Comparison of ENCODE assay signal across 7 mouse cellular contexts in genomic region chr5:24266344-24267295, GRCm38 (mm10).
DNase-seq lines count a peak whose midpoint lies in the region; ATAC-seq lines count a peak whose summit lies in the region.

No protein-coding gene starts in this region.

- peak overlapping the region; percentile 58 for H3K4me2 ChIP-seq in intestine, embryonic 16.5 days (ENCODE audit: low read depth, low read length)
- peak overlapping the region; percentile 29; the same call in 1 of the 2 replicates for H3K4me2 ChIP-seq in midbrain, embryonic 11.5 days

- ATAC-seq in intestine, embryonic 16.5 days, result peak; percentile 92
- ATAC-seq in midbrain, embryonic 11.5 days (ENCODE audit: low FRiP score), result peak; percentile 86

- peak overlapping the region; percentile 65 for H3K27ac ChIP-seq in intestine, embryonic 16.5 days (ENCODE audit: low read length)
- H3K27ac ChIP-seq in midbrain, embryonic 11.5 days (ENCODE audit: low read depth, low read length), result no peak overlapping the region

- peaks cover 16% of the 10 kb centered on the region for H3K4me1 ChIP-seq in intestine, embryonic 16.5 days (ENCODE audit: control insufficient read depth, insufficient read depth, low read length)
- H3K4me1 ChIP-seq in midbrain, embryonic 11.5 days (ENCODE audit: control insufficient read depth, insufficient read depth, low read length), result 0 out of 2 replicates have a peak, but pooled peaks cover 3% of the 10 kb centered on the region

- no peaks in the 10 kb centered on the region for H3K9me3 ChIP-seq in intestine, embryonic 16.5 days (ENCODE audit: control insufficient read depth, low read length)
- no peaks in the 10 kb centered on the region for H3K9me3 ChIP-seq in midbrain, embryonic 11.5 days (ENCODE audit: control insufficient read depth, low read length)

- H3K36me3 ChIP-seq in intestine, embryonic 16.5 days (ENCODE audit: control insufficient read depth, insufficient read depth, low read length), result no peaks in the 10 kb centered on the region
- no peaks in the 10 kb centered on the region for H3K36me3 ChIP-seq in midbrain, embryonic 11.5 days (ENCODE audit: control insufficient read depth, insufficient read depth, low read length)

- peak; percentile 77 for DNase-seq in adrenal gland, adult 8-10 months
- peak; percentile 77 for DNase-seq in embryo, embryonic 11.5 days (ENCODE audit: low read depth, low spot score)
- DNase-seq in gastrocnemius, postnatal 4 days (ENCODE audit: low spot score in 2 of 2), result peak; percentile 36 to 72
- peak; percentile 66 to 83 for DNase-seq in left cerebral cortex, postnatal 36 days (ENCODE audit: low spot score in 2 of 2)
- peak; percentile 99 for DNase-seq in midbrain, embryonic 11.5 days (ENCODE audit: low spot score, missing footprints)
- DNase-seq in skeletal muscle tissue, adult 2 months (ENCODE audit: low read depth, low spot score), result peak; percentile 88

- peak overlapping the region; percentile 36; the same call in 1 of the 2 replicates for H3K9ac ChIP-seq in intestine, embryonic 16.5 days (ENCODE audit: low read depth, low read length)
- no peak overlapping the region for H3K9ac ChIP-seq in midbrain, embryonic 11.5 days (ENCODE audit: low read length)

- H3K4me3 ChIP-seq in intestine, embryonic 16.5 days (ENCODE audit: low read length), result peak overlapping the region; percentile 35
- peak overlapping the region; percentile 3; the same call in 1 of the 2 replicates for H3K4me3 ChIP-seq in midbrain, embryonic 11.5 days (ENCODE audit: low read depth, low read length)

- intact Hi-C loops in left cerebral cortex, postnatal 36 days (cut with DNase I), result loop anchor here (2.0 to 5.0 kb wide), 2 partner anchors 36 to 94 kb away; no protein-coding TSS in a partner anchor

- no peaks in the 10 kb centered on the region for H3K27me3 ChIP-seq in intestine, embryonic 16.5 days (replicated peaks; ENCODE audit: control insufficient read depth, insufficient read depth, low read length)
- H3K27me3 ChIP-seq in midbrain, embryonic 11.5 days (ENCODE audit: control insufficient read depth, insufficient read depth, low read length), result no peaks in the 10 kb centered on the region

- 9% methylated on average over 16 of the region's 16 CpGs for WGBS in intestine, embryonic 16.5 days
- 24% methylated on average over 16 of the region's 16 CpGs for WGBS in midbrain, embryonic 11.5 days
